Mouse (Mus musculus) CH12.LX (cell line): ENCODE data around the gene Sema6d.

ENCODE experiments used
- CTCF ChIP-seq, 2 experiments: IDR thresholded peaks in 1 of 2; conservative IDR thresholded peaks in 1 of 2; 2 replicates each; pipeline ENCODE4 v1.5.1; 2011 to 2012; ENCODE audit warnings: low read depth in 2 of 2, low read length in 2 of 2, improper control_type of control experiment in 1 of 2, inconsistent platforms in 1 of 2, mild to moderate bottlenecking in 1 of 2, moderate library complexity in 1 of 2
- E2F4 ChIP-seq: IDR thresholded peaks from 2 replicates; pipeline ENCODE4 v1.6.1; 2011; ENCODE audit warnings: low read depth, low read length, improper control_type of control experiment; ENCODE audit not compliant: insufficient replicate concordance
- EP300 ChIP-seq: IDR thresholded peaks from 2 replicates; pipeline ENCODE4 v1.6.1; 2011; ENCODE audit warnings: low read length, improper control_type of control experiment
- JUND ChIP-seq: conservative IDR thresholded peaks from 2 replicates; pipeline ENCODE4 v1.6.1; 2011; ENCODE audit warnings: low read depth, low read length, improper control_type of control experiment
- MAZ ChIP-seq: IDR thresholded peaks from 2 replicates; pipeline ENCODE4 v1.6.1; 2012; ENCODE audit warnings: low read depth, mild to moderate bottlenecking, inconsistent platforms, low read length, improper control_type of control experiment, moderate library complexity
- MYC ChIP-seq: IDR thresholded peaks from 2 replicates; pipeline ENCODE4 v1.6.1; 2011; ENCODE audit warnings: low read depth, mild to moderate bottlenecking, improper control_type of control experiment, low read length
- NRF1 ChIP-seq: IDR thresholded peaks from 2 replicates; pipeline ENCODE4 v1.6.1; 2014; ENCODE audit warnings: low read depth, mild to moderate bottlenecking, inconsistent platforms, low read length, improper control_type of control experiment, moderate library complexity
- SIN3A ChIP-seq: IDR thresholded peaks from 2 replicates; pipeline ENCODE4 v1.6.1; 2012; ENCODE audit warnings: low read length, improper control_type of control experiment, inconsistent platforms
- TBP ChIP-seq: conservative IDR thresholded peaks from 2 replicates; pipeline ENCODE4 v1.6.1; 2011; ENCODE audit warnings: low read depth, low read length, improper control_type of control experiment

GRCm38 (mm10) chr2:124354191-124354590 lies 264.4 kb downstream of the Sema6d start:
- TF ChIP-seq E2F4 (no peak), TBP (no peak), NRF1 (no peak), CTCF (conservative IDR thresholded peaks at IDR 0.05 in 1 of 2, IDR thresholded peaks at IDR 0.05 in 1 of 2; ENCODE audit: low read depth in 2 of 2, low read length in 2 of 2) (no peak), SIN3A (no peak), EP300 (no peak), MYC (no peak), JUND (no peak), MAZ (no peak)
